Mouse (Mus musculus): ENCODE measurements around the gene Prdm11. TPM values are rescaled to one million over a fixed set of nuclear protein-coding genes. Genes with fewer than 3 reads are reported as not detected.

The Prdm11 gene
- 7.6 and 8.0 TPM in 2 replicates for polyA plus RNA-seq (2014; fragmentation: Nextera tagmentation; extraction: Ambion mirVana)

DNA sequence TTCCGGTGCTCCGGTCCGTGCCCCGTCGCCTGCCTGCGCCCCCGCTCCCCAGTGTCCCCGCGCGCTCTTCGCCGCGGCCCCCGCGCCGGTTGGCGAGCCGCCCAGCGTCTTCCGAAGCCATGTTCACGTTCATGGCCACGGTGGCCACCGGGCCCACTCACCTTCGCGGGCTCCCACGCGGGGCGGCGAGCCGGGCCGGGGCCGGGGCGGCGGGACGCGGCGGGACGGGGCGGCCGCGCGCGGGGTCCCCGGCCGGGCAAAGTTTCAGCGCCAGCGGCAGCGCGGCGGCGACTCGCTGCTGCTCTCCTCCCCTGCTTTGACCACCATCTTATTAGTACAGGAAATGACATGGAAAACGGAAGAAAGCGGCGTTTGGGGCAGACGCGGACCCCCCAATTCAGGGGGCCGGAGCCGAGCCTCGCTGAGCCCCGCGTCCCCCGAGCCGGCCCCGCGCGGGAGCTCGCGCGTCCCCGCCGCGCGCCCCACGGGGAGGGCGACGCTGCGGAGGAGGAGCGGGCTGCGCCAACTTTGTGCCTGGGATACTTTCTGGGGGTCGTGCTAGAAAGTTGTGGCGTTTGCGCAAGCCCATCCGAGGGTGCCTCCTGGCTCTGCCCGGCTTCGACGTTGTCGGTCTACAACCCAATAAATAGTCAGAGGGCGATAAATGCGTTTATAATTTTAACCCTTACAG, at the start of gene Prdm11:
Gene Prdm11, minus strand, starts transcription at position 350 of the 691 bp plus-strand sequence.
- under 1% methylated on average over 88 of the region's 90 CpGs for whole genome bisulfite sequencing
- Histone ChIP-seq H3K4me1 (ENCODE audit: control insufficient read depth, insufficient read depth, low read length) (peaks cover 28% of the 10 kb centered on the region), H3K4me3 (ENCODE audit: low read depth, low read length) (peak within 1 kb of the TSS; percentile 73), H3K27ac (ENCODE audit: low read length) (peak within 1 kb of the TSS; percentile 95), H3K27me3 (ENCODE audit: control insufficient read depth, insufficient read depth, low read length) (no peaks in the 10 kb centered on the region), H3K9me3 (ENCODE audit: control insufficient read depth, low read depth, low read length) (no peaks in the 10 kb centered on the region), H3K36me3 (ENCODE audit: control insufficient read depth, insufficient read depth, low read length) (peaks cover 6% of the 10 kb centered on the region; the same call in 1 of the 2 replicates), H3K9ac (replicated peaks; ENCODE audit: low read depth, low read length) (peak within 1 kb of the TSS; percentile 97), H3K4me2 (replicated peaks; ENCODE audit: low read depth, low read length) (peak within 1 kb of the TSS; percentile 59)
- ATAC-seq (ENCODE audit: insufficient number of reproducible peaks, insufficient read depth, low FRiP score, low read depth), result peak; percentile 31; the same call in 1 of the 2 replicates

- H3K27me3 ChIP-seq (ENCODE audit: control insufficient read depth, insufficient read depth, low read length), result no peaks in the 10 kb centered on the region
- H3K4me3 ChIP-seq (ENCODE audit: low read depth, low read length), result no peak overlapping the region
- H3K4me2 ChIP-seq (replicated peaks; ENCODE audit: low read depth, low read length), result no peak overlapping the region
- H3K36me3 ChIP-seq (ENCODE audit: control insufficient read depth, insufficient read depth, low read length), result no peaks in the 10 kb centered on the region
- H3K27ac ChIP-seq (ENCODE audit: low read length), result no peak overlapping the region
- H3K9ac ChIP-seq (replicated peaks; ENCODE audit: low read depth, low read length), result no peak overlapping the region
- 74% methylated on average over 2 of the region's 2 CpGs for WGBS
- 0 out of 2 replicates have a peak, but pooled peaks cover 4% of the 10 kb centered on the region for H3K4me1 ChIP-seq (ENCODE audit: control insufficient read depth, insufficient read depth, low read length)
- no peaks in the 10 kb centered on the region; the same call in 1 of the 2 replicates for H3K9me3 ChIP-seq (ENCODE audit: control insufficient read depth, low read depth, low read length)
- ATAC-seq (ENCODE audit: insufficient number of reproducible peaks, insufficient read depth, low FRiP score, low read depth), result 0 out of 2 replicates have a peak, but pooled peaks have one; percentile 24
These were observed 46.4 kb upstream of the Prdm11 start for GRCm38 (mm10) chr2:93092347-93092746.

- H3K9ac ChIP-seq (replicated peaks; ENCODE audit: low read depth, low read length), result no peak overlapping the region
- 0 out of 2 replicates have a peak, but pooled peaks cover 4% of the 10 kb centered on the region for H3K4me1 ChIP-seq (ENCODE audit: control insufficient read depth, insufficient read depth, low read length)
- WGBS, result 68% methylated on average over 2 of the region's 2 CpGs
- H3K9me3 ChIP-seq (ENCODE audit: control insufficient read depth, low read depth, low read length), result no peaks in the 10 kb centered on the region; the same call in 1 of the 2 replicates
- no peak for ATAC-seq (ENCODE audit: insufficient number of reproducible peaks, insufficient read depth, low FRiP score, low read depth)
- H3K27ac ChIP-seq (ENCODE audit: low read length), result no peak overlapping the region
- H3K4me3 ChIP-seq (ENCODE audit: low read depth, low read length), result no peak overlapping the region
- no peaks in the 10 kb centered on the region for H3K36me3 ChIP-seq (ENCODE audit: control insufficient read depth, insufficient read depth, low read length)
- no peaks in the 10 kb centered on the region for H3K27me3 ChIP-seq (ENCODE audit: control insufficient read depth, insufficient read depth, low read length)
- no peak overlapping the region for H3K4me2 ChIP-seq (replicated peaks; ENCODE audit: low read depth, low read length)
These were observed 45.7 kb upstream of the Prdm11 start for GRCm38 (mm10) chr2:93091679-93092078.

DNA sequence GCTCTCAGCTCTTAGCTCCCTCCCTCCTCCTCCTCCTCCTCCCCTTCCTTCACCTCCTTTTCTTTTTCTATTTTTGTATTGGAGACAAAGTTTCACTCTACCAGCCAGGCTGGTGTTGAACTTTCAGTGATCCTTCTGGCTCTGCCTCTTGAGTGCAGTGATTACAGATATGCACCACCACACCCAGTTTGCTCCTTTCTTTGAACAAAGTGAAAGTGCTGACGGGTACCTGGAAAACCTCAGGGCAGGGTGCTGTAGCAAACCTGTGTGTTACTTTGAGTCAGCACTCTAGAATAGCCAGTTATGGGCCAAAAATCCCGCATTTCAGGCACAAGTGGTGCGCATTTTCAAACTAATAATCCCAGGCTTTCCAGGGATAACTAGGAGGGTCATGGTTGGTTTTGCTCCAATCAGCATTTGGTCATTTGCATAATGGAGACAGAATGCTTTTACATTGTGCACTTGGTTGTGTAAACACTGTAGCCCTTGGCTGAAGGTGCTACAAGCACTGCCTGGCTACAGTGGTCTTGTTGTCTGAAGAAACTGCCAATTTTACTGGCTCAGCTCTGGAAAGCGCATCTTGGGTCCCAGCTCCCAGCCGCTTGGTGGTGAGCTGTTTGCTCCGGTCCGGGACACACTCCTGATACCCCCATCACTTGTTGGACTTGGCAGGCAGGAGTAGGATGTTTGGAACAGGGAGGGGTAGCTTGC, 43.6 kb upstream of the Prdm11 start:
- Histone ChIP-seq H3K9ac (replicated peaks; ENCODE audit: low read depth, low read length) (no peak overlapping the region), H3K27ac (ENCODE audit: low read length) (peak overlapping the region; percentile 64; the same call in 1 of the 2 replicates), H3K4me1 (ENCODE audit: control insufficient read depth, insufficient read depth, low read length) (0 out of 2 replicates have a peak, but pooled peaks cover 4% of the 10 kb centered on the region), H3K36me3 (ENCODE audit: control insufficient read depth, insufficient read depth, low read length) (no peaks in the 10 kb centered on the region), H3K27me3 (ENCODE audit: control insufficient read depth, insufficient read depth, low read length) (no peaks in the 10 kb centered on the region), H3K4me3 (ENCODE audit: low read depth, low read length) (no peak overlapping the region), H3K4me2 (replicated peaks; ENCODE audit: low read depth, low read length) (no peak overlapping the region), H3K9me3 (ENCODE audit: control insufficient read depth, low read depth, low read length) (no peaks in the 10 kb centered on the region; the same call in 1 of the 2 replicates)
- peak; percentile 80 for ATAC-seq (ENCODE audit: insufficient number of reproducible peaks, insufficient read depth, low FRiP score, low read depth)
- 48% methylated on average over 7 of the region's 7 CpGs for WGBS

DNA sequence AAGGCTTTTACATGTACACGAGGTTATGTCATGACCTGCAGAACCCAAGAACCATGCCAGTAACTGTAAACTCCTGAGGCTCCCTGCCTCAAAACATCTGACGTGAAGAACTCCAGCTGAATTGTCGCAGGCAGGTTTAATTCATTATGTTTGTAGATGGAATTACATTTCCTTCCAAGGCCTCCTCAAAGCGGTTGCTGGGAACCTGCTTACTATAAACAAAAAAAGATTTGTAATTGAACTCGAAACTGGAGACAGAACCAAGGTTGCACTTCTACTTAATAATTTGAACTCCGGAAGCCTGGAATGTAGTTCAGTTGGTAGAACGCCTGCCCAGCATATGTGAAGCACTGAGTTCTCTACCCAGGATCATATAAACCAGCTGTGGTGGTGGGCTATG, 42.0 kb upstream of the Prdm11 start:
- Histone ChIP-seq H3K4me1 (ENCODE audit: control insufficient read depth, insufficient read depth, low read length) (peaks cover 8% of the 10 kb centered on the region; the same call in 1 of the 2 replicates), H3K27me3 (ENCODE audit: control insufficient read depth, insufficient read depth, low read length) (no peaks in the 10 kb centered on the region), H3K36me3 (ENCODE audit: control insufficient read depth, insufficient read depth, low read length) (no peaks in the 10 kb centered on the region), H3K4me2 (replicated peaks; ENCODE audit: low read depth, low read length) (no peak overlapping the region), H3K9ac (replicated peaks; ENCODE audit: low read depth, low read length) (no peak overlapping the region), H3K4me3 (ENCODE audit: low read depth, low read length) (no peak overlapping the region), H3K27ac (ENCODE audit: low read length) (no peak overlapping the region), H3K9me3 (ENCODE audit: control insufficient read depth, low read depth, low read length) (no peaks in the 10 kb centered on the region; the same call in 1 of the 2 replicates)
- ATAC-seq (ENCODE audit: insufficient number of reproducible peaks, insufficient read depth, low FRiP score, low read depth), result no peak
- 41% methylated on average over 7 of the region's 7 CpGs for WGBS

DNA sequence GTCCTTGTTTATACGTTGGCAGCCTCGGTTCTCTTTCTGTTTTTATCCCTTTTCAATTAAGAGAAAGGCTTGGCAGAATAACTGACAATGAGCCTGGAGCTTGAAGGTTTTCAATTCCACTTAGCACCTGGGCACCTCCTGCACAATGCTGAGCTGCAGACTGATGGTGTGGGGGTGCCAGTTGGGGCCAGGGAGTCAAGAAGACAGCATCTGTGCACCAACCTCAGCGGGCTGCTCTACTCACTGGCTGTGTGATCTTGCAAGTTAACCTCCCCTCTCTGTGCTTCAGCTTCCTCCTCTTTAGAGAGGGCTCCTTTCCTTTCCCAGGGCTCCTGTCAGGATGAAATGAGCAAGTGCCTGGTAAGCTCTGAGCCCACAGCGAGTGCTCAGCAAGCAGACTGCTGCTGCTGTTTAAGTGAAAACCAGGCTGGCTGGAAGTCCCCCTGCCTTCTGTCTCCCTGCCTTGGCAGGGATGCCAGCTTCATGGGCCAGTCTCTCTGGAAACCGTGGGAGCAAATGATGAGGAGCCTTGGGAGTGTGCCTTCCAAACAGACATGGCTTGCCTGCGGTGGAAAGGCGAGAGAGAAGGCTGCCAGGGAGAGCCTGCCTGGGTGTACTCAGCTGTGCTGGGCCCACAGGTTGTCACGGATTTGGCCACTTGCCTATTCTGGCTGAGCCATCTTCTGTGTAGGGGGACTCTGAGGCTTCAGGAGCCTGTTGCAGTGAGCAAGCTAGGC, 39.5 kb upstream of the Prdm11 start:
- H3K36me3 ChIP-seq (ENCODE audit: control insufficient read depth, insufficient read depth, low read length), result no peaks in the 10 kb centered on the region
- no peaks in the 10 kb centered on the region for H3K27me3 ChIP-seq (ENCODE audit: control insufficient read depth, insufficient read depth, low read length)
- no peak overlapping the region for H3K27ac ChIP-seq (ENCODE audit: low read length)
- no peaks in the 10 kb centered on the region; the same call in 1 of the 2 replicates for H3K9me3 ChIP-seq (ENCODE audit: control insufficient read depth, low read depth, low read length)
- peaks cover 23% of the 10 kb centered on the region for H3K4me1 ChIP-seq (ENCODE audit: control insufficient read depth, insufficient read depth, low read length)
- no peak overlapping the region for H3K9ac ChIP-seq (replicated peaks; ENCODE audit: low read depth, low read length)
- ATAC-seq (ENCODE audit: insufficient number of reproducible peaks, insufficient read depth, low FRiP score, low read depth), result no peak
- 65% methylated on average over 8 of the region's 8 CpGs for WGBS
- no peak overlapping the region for H3K4me3 ChIP-seq (ENCODE audit: low read depth, low read length)
- H3K4me2 ChIP-seq (replicated peaks; ENCODE audit: low read depth, low read length), result no peak overlapping the region

DNA sequence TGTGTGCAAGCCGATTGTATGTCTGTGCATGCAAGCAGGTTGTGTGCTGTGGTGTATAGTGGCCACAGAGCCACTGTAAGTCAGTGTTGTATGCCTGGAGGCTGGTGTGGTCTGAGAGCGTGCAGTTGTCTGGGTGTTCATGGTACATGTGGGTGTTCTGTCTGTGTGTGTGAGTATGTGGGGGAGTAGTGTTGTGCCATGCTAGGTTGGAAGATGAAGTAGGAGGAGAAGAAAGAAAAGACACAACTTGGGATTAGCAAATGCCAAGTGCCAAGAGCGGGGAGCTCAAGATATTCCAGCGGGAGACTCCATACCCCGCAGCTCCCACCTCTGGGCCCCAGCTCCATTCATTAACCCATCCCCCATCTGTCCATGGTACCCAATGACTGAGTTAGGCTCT, 38.5 kb upstream of the Prdm11 start:
- Histone ChIP-seq H3K9me3 (ENCODE audit: control insufficient read depth, low read depth, low read length) (no peaks in the 10 kb centered on the region; the same call in 1 of the 2 replicates), H3K4me2 (replicated peaks; ENCODE audit: low read depth, low read length) (no peak overlapping the region), H3K36me3 (ENCODE audit: control insufficient read depth, insufficient read depth, low read length) (no peaks in the 10 kb centered on the region), H3K4me3 (ENCODE audit: low read depth, low read length) (no peak overlapping the region), H3K27ac (ENCODE audit: low read length) (no peak overlapping the region), H3K27me3 (ENCODE audit: control insufficient read depth, insufficient read depth, low read length) (no peaks in the 10 kb centered on the region), H3K4me1 (ENCODE audit: control insufficient read depth, insufficient read depth, low read length) (peaks cover 23% of the 10 kb centered on the region), H3K9ac (replicated peaks; ENCODE audit: low read depth, low read length) (no peak overlapping the region)
- no peak for ATAC-seq (ENCODE audit: insufficient number of reproducible peaks, insufficient read depth, low FRiP score, low read depth)
- 89% methylated on average over 5 of the region's 5 CpGs for WGBS

DNA sequence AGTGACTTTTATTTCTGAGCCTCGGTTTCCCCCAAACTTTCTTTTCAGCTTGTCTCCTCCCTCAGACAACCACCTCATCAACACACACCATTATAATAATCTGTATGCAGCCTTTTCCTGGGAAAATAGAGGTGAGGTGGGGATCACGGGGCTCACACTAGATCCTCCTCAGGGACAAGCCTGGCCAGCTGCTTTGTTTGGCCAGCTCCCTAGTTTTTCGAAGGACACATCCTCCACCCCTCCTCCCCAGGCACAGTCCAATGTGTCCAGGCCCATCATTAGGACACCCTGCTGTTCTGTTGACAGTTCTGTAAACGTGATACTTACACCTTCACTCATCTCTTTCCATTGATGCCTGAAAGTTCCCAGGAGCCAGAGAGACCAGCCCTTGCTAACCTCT, 37.4 kb upstream of the Prdm11 start:
- no peak for ATAC-seq (ENCODE audit: insufficient number of reproducible peaks, insufficient read depth, low FRiP score, low read depth)
- H3K36me3 ChIP-seq (ENCODE audit: control insufficient read depth, insufficient read depth, low read length), result no peaks in the 10 kb centered on the region
- 47% methylated on average over 4 of the region's 4 CpGs for WGBS
- H3K9ac ChIP-seq (replicated peaks; ENCODE audit: low read depth, low read length), result no peak overlapping the region
- H3K27me3 ChIP-seq (ENCODE audit: control insufficient read depth, insufficient read depth, low read length), result no peaks in the 10 kb centered on the region
- peaks cover 20% of the 10 kb centered on the region for H3K4me1 ChIP-seq (ENCODE audit: control insufficient read depth, insufficient read depth, low read length)
- no peaks in the 10 kb centered on the region; the same call in 1 of the 2 replicates for H3K9me3 ChIP-seq (ENCODE audit: control insufficient read depth, low read depth, low read length)
- H3K4me3 ChIP-seq (ENCODE audit: low read depth, low read length), result no peak overlapping the region
- no peak overlapping the region for H3K4me2 ChIP-seq (replicated peaks; ENCODE audit: low read depth, low read length)
- peak overlapping the region; percentile 48; the same call in 1 of the 2 replicates for H3K27ac ChIP-seq (ENCODE audit: low read length)
